Mouse (Mus musculus): ENCODE measurements around the gene Lrrc25. TPM values are rescaled to one million over a fixed set of nuclear protein-coding genes. Genes with fewer than 3 reads are reported as not detected.

Lrrc25 gene
- polyA plus RNA-seq, 1 experiment from 2014 or later = 1.9 TPM

DNA sequence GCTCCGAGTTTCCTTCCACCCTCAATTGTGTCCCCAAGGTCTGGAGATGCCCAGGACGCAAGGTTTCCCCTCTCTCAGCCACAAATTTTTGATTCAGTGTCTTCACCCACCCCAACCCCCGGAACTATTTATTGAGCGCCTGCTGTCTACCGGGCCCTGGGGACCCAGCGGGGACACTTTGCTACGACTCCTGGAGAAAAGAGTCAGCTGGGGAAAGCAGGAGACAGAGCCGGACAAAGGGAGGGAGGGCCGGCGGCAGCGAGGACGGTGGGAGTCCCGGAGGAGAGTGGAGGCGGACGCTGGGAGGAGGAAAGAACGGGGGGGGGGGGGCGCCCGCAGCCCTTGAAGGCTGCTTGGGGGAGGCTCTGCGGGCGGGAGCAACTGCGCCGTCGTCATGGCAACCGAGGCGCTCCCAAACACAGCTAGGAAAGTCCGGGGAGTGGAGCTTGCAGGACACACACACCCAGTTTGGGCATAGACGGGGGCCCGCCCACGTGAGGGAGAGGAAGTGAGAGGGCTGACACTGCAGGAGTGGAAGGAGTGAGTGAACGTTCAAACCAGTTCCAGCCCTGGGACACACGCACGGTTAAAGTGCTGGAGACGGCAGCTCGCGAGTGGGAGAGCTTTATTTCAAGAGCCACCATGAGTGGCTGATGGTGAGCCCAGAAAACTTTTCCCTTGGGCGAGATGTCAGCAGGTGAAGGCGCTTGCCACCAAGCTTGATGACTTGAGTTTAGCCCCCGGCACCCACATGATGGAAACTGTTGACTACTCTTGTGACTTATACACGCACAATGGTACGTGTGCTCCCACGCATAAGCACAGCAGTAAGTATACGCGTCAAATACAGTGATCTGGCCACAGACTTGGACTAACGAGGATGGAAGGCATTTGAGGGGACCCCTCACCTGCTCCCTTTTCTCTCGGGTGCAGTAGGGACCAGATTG lies 5.8 kb upstream of the Lrrc25 start:
- H3K4me3 ChIP-seq = peak overlapping the region; percentile 78
- peak overlapping the region; percentile 99 for H3K27ac ChIP-seq
- H3K36me3 ChIP-seq = no peaks in the 10 kb centered on the region
- peak overlapping the region; percentile 72 for H3K9ac ChIP-seq
- ATAC-seq (ENCODE audit: low FRiP score, low read depth) = peak; percentile 59
- no peaks in the 10 kb centered on the region for H3K27me3 ChIP-seq
- H3K4me2 ChIP-seq (replicated peaks) = peak overlapping the region; percentile 91
- 1% methylated on average over 39 of the region's 45 CpGs for WGBS
- H3K9me3 ChIP-seq = no peaks in the 10 kb centered on the region
- H3K4me1 ChIP-seq = peaks cover 43% of the 10 kb centered on the region

DNA sequence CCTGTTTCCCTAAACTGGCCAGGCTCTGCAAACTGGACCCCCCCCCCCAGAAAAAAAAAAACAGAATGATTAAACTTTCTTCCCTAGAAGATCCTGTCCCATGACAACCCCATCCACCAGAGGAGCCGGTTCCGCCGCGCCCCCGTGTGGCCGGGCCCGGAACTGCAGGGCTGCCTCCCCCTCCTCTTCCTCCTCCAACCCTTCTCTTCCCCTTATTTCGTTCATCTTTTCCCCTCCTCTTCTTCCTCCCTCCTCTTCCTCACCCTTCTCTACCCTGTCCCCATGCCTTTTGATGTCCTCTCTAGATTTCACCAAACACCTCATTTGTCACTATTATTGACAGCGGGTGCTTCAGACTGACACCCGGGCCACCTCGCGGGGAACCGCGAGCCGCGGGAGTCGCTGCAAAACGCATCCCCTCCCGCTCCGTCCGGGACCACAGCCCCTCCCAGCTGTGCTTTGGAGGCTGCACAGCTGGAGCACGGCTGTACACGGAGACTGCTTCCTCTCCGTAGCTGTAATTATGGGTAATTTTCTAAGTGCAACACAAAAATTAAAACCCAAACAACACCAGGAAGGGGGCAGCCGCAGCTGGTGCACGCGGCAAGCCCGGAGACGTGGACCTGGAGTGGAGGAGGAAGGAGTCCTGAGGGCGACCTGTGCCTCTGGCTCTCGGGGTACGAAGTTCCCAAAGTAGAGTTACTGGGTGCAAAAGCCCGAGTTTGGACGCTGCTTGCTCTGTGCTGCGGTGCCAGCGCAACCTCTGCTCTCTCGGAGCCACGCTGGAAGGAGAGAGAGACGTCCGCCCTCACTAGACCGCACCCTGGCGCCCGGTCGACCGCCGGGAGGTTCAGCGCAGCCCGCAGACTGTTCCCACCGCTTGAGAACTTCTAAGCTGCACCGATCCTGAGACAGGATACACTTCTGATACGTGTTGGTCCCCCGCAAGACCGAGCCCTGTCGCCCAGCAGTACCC lies 4.9 kb upstream of the Lrrc25 start:
- Histone ChIP-seq H3K4me1 (peaks cover 40% of the 10 kb centered on the region), H3K4me2 (replicated peaks) (peak overlapping the region; percentile 91), H3K9ac (peak overlapping the region; percentile 71), H3K9me3 (no peaks in the 10 kb centered on the region), H3K4me3 (peak overlapping the region; percentile 78), H3K36me3 (no peaks in the 10 kb centered on the region), H3K27ac (peak overlapping the region; percentile 99), H3K27me3 (no peaks in the 10 kb centered on the region)
- ATAC-seq (ENCODE audit: low FRiP score, low read depth) = no peak
- under 1% methylated on average over 54 of the region's 54 CpGs for WGBS

DNA sequence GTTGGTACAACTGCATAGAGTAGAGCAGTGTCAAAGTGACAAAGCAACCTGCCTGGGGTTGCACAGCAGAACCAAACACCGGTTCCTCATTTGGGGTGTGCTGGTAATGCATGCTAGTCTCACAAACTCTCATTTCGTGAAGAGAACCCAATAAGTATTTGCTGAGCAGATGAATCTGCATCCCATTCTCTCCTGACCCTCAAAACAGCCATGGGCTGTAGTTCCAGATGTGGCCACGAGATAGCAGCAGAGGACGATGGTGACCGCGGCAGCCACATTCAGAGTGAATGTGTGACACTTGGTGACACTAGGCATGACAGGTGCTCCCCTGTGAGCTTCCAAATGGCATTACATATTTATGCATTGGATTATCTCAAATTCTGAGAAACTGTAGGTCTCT lies 4.1 kb upstream of the Lrrc25 start:
- Histone ChIP-seq H3K36me3 (no peaks in the 10 kb centered on the region), H3K4me2 (replicated peaks) (peak overlapping the region; percentile 91), H3K9ac (peak overlapping the region; percentile 71), H3K27ac (peak overlapping the region; percentile 66; the same call in 1 of the 2 replicates), H3K27me3 (no peaks in the 10 kb centered on the region), H3K4me1 (peaks cover 32% of the 10 kb centered on the region), H3K4me3 (peak overlapping the region; percentile 78), H3K9me3 (no peaks in the 10 kb centered on the region)
- no peak for ATAC-seq (ENCODE audit: low FRiP score, low read depth)
- WGBS = under 1% methylated on average over 6 of the region's 6 CpGs

GRCm38 (mm10) chr8:70613763-70614162 lies 2.2 kb upstream of the Lrrc25 start:
- Histone ChIP-seq H3K4me1 (peaks cover 24% of the 10 kb centered on the region), H3K4me2 (replicated peaks) (no peak overlapping the region)
- 8% methylated on average over 1 of the region's 1 CpGs for WGBS

DNA sequence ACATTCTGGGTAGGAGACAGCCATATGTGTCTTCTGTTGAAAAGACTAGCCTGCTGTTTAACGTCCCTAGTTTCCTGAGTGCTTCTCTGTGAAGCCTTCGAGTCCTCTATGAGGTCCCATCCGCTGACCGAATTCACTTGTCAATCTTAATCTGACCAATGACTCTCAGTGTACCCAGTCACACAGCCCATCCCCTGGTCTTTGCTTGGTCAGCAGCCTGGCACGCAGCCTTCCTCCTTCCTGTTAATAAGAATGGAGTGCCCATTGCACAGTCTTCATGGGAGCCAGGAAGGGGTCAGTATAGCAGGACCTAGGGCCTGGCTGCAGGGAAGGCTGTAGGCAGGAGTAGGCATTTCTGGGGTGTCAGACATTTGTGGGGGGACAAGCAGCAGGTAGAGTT lies 1.5 kb upstream of the Lrrc25 start:
- Histone ChIP-seq H3K27ac (no peak overlapping the region), H3K9me3 (no peaks in the 10 kb centered on the region), H3K36me3 (no peaks in the 10 kb centered on the region), H3K4me3 (no peak overlapping the region), H3K4me2 (replicated peaks) (no peak overlapping the region), H3K9ac (no peak overlapping the region), H3K27me3 (no peaks in the 10 kb centered on the region), H3K4me1 (peaks cover 17% of the 10 kb centered on the region)
- no peak for ATAC-seq (ENCODE audit: low FRiP score, low read depth)
- WGBS = 71% methylated on average over 5 of the region's 5 CpGs

More at GRCm38 (mm10) chr8:70613763-70614162, 2.2 kb upstream of the Lrrc25 start:
- no peaks in the 10 kb centered on the region for H3K27me3 ChIP-seq
- H3K4me3 ChIP-seq = no peak overlapping the region
- H3K36me3 ChIP-seq = no peaks in the 10 kb centered on the region
- H3K9me3 ChIP-seq = no peaks in the 10 kb centered on the region
- H3K9ac ChIP-seq = no peak overlapping the region
- no peak for ATAC-seq (ENCODE audit: low FRiP score, low read depth)
- no peak overlapping the region for H3K27ac ChIP-seq

DNA sequence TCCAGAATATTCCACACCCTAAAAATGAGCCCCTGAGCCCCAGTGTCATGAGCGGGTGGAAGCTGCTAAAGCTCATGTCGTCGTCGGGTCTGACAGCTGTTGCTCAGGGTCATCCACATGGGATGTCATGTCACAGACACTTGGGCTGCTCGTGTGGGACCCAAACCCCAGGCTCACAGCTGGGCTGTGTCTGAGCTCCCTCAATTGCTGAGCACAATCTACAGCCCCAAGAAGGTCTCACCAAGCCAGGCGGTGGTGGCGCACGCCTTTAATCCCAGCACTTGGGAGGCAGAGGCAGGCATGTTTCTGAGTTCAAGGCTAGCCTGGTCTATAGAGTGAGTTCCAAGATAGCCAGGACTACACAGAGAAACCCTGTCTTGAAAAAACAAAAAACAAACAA lies 674 bp upstream of the Lrrc25 start:
- Histone ChIP-seq H3K9me3 (no peaks in the 10 kb centered on the region), H3K4me3 (no peak overlapping the region), H3K4me1 (peaks cover 15% of the 10 kb centered on the region), H3K27me3 (peaks cover 1% of the 10 kb centered on the region), H3K36me3 (no peaks in the 10 kb centered on the region), H3K27ac (no peak overlapping the region), H3K9ac (no peak overlapping the region), H3K4me2 (replicated peaks) (no peak overlapping the region)
- 88% methylated on average over 8 of the region's 8 CpGs for WGBS
- no peak for ATAC-seq (ENCODE audit: low FRiP score, low read depth)

DNA sequence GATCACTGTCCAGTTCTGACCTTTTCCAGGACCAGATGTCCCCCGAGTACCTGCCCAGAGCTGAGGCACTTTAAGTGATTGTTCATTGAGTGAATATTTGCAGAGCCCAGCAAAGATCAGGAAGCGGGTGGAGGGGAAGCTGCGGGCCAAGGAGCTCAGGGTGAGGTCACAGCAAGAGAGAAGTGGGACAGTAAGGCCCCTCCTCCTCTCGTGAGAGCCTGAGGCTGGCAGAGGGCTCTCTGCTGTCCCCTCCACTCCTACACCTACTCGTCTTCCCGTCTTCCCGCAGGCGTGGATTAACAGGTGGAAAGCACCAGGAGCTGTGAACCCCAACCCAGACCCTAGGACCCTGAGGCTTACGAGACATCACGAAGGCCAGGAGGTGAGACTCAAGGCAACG lies 690 bp downstream of the Lrrc25 start:
- no peak for ATAC-seq (ENCODE audit: low FRiP score, low read depth)
- no peak overlapping the region for H3K4me2 ChIP-seq (replicated peaks)
- H3K9me3 ChIP-seq = no peaks in the 10 kb centered on the region
- H3K36me3 ChIP-seq = no peaks in the 10 kb centered on the region
- H3K4me3 ChIP-seq = no peak overlapping the region
- peaks cover 8% of the 10 kb centered on the region for H3K4me1 ChIP-seq
- peaks cover 14% of the 10 kb centered on the region for H3K27me3 ChIP-seq
- H3K9ac ChIP-seq = no peak overlapping the region
- no peak overlapping the region for H3K27ac ChIP-seq
- 61% methylated on average over 11 of the region's 11 CpGs for WGBS

DNA sequence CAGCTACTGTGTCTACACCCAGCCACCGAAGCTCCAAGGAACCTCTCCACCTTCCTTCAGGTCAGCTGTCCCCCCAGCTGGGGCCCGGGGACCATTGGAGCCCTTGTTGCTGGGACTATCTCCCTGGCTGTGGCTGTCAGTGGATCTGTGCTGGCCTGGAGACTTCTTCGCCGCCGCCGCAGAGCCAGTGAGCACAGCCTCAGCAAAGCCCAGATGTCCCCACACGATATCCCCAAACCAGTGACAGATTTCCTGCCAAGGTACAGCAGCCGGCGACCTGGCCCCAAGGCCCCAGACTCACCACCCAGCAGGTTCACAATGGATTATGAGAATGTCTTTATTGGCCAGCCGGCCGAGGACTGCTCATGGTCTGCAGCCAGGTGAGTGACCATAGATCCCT lies 2.0 kb downstream of the Lrrc25 start:
- no peak overlapping the region for H3K4me3 ChIP-seq
- no peaks in the 10 kb centered on the region for H3K36me3 ChIP-seq
- ATAC-seq (ENCODE audit: low FRiP score, low read depth) = no peak
- H3K9ac ChIP-seq = no peak overlapping the region; the same call in 1 of the 2 replicates
- no peak overlapping the region for H3K27ac ChIP-seq
- peaks cover 7% of the 10 kb centered on the region for H3K4me1 ChIP-seq
- H3K9me3 ChIP-seq = no peaks in the 10 kb centered on the region
- peaks cover 27% of the 10 kb centered on the region for H3K27me3 ChIP-seq
- H3K4me2 ChIP-seq (replicated peaks) = no peak overlapping the region
- 71% methylated on average over 11 of the region's 11 CpGs for WGBS

DNA sequence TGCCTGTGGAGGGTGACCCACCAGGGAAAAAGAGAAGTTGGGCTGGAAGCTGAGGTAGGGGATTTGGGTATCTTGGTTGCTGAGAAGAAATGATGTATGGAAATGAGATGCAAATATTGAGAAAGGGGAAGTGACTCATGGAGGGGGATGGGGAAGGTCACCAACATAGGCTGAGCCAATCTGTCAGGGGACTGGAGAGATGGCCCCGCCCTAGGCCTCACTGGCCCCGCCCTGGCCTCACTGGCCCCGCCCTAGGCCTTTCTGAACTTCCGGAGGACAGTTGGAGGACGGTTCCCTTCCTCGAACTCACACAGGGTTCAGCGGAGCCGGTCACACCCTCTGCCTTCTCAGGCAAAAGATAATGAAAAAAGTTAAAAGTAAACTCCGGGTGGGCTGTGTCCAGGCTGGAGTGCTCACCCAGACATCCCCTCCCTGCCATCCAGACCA lies 3.0 kb downstream of the Lrrc25 start:
- Histone ChIP-seq H3K9me3 (no peaks in the 10 kb centered on the region), H3K4me3 (no peak overlapping the region), H3K9ac (no peak overlapping the region), H3K4me1 (peaks cover 7% of the 10 kb centered on the region), H3K4me2 (replicated peaks) (no peak overlapping the region), H3K27me3 (peaks cover 28% of the 10 kb centered on the region), H3K36me3 (no peaks in the 10 kb centered on the region), H3K27ac (no peak overlapping the region)
- ATAC-seq (ENCODE audit: low FRiP score, low read depth) = peak; percentile 52; the same call in 1 of the 2 replicates
- WGBS = 46% methylated on average over 9 of the region's 9 CpGs

GRCm38 (mm10) chr8:70622220-70622619 lies 6.3 kb downstream of the Lrrc25 start:
- no peak for ATAC-seq (ENCODE audit: low FRiP score, low read depth)
- Histone ChIP-seq H3K36me3 (no peaks in the 10 kb centered on the region), H3K27ac (no peak overlapping the region), H3K4me2 (replicated peaks) (no peak overlapping the region), H3K4me1 (peaks cover 12% of the 10 kb centered on the region), H3K9ac (no peak overlapping the region), H3K9me3 (no peaks in the 10 kb centered on the region), H3K27me3 (peaks cover 28% of the 10 kb centered on the region), H3K4me3 (no peak overlapping the region)
- WGBS = 64% methylated on average over 3 of the region's 3 CpGs

GRCm38 (mm10) chr8:70625104-70625503 lies 9.1 kb downstream of the Lrrc25 start:
- Histone ChIP-seq H3K4me2 (replicated peaks) (peak overlapping the region; percentile 21), H3K9me3 (no peaks in the 10 kb centered on the region), H3K27ac (no peak overlapping the region), H3K27me3 (peaks cover 28% of the 10 kb centered on the region), H3K4me3 (no peak overlapping the region), H3K36me3 (no peaks in the 10 kb centered on the region), H3K4me1 (peaks cover 16% of the 10 kb centered on the region), H3K9ac (no peak overlapping the region)
- WGBS = 13% methylated on average over 5 of the region's 5 CpGs
- ATAC-seq (ENCODE audit: low FRiP score, low read depth) = no peak

DNA sequence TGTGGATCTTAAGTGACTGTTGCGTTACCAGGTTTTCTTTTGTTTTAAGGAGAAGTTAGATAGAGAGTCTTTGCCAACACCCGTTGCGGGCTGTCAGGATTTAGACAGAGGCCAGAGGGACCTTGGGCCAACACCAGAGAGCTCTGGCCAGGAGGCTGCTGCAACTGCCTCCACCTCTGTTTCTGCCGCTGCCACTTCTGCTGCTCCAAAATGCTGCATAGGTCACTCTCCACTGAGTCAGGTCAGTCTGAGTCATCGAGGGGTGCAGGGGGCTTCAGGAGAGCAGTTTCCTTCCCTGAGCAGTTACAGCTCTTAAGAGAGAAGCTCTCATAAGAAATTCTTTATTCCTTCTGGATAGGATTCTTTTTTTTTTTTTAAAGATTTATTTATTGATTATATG lies 11.1 kb downstream of the Lrrc25 start:
- no peaks in the 10 kb centered on the region for H3K36me3 ChIP-seq
- no peak overlapping the region for H3K9ac ChIP-seq
- WGBS = 84% methylated on average over 5 of the region's 5 CpGs
- H3K27ac ChIP-seq = no peak overlapping the region
- no peak overlapping the region for H3K4me2 ChIP-seq (replicated peaks)
- peaks cover 25% of the 10 kb centered on the region for H3K27me3 ChIP-seq
- H3K4me1 ChIP-seq = peaks cover 33% of the 10 kb centered on the region
- no peaks in the 10 kb centered on the region for H3K9me3 ChIP-seq
- no peak overlapping the region for H3K4me3 ChIP-seq
- ATAC-seq (ENCODE audit: low FRiP score, low read depth) = no peak
